Mouse (Mus musculus) heart, adult 8-10 months (tissue): Measurements from ENCODE around the gene Actr1a. TPM values are rescaled to one million over a fixed set of nuclear protein-coding genes. Genes with fewer than 3 reads are reported as not detected.

Experiments used
- DNase-seq: peaks from one replicate; pipeline ENCODE4 v3.0.0; 2022; ENCODE audit warnings: low spot score
- total RNA-seq, 4 experiments: library from RNA; stranded (reverse); gene quantifications; 2 replicates each; pipeline ENCODE4 v1.2.4; 2022

The Actr1a gene
- total RNA-seq, 4 experiments from 2014 or later: 86.7 to 93.0 (median 89.0) TPM

DNA sequence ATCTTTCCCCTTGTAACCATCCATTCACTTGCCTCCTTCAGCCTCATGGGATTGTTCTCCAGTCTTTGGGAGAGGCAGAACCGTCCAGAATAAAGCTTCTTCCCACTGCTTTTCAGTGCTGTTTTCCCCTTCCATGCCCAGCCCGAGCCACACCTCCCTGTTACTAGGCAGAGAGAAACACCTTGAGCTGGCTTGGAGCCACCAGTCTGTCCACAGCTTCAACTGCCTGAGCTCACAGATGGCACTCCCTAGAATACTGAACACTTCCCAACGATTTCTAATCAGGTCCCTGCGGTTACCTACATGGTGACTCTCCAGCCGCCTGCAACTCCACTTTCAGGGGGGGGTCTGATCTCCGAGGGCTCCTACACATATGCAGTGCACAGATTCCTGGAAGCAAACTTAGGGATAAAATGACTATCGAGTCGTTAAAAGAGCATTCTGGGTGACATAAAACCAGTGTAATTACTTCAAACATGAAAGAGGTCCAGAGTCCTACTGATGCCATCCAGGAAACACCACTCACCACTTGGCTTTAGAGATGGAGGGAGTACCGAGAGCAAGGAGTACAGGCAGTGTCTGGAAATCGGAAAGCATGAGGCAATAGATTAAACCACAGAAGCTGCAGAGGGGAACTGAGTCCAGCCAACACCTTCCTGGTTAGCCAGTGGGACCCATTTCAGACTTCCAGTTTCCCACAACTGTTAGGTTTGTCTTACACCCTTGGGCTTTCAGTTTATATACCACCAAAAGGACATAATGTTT lies 45.2 kb downstream of the Actr1a start, which contains the start of gene 2310034G01Rik:
TSS of gene 2310034G01Rik (minus strand) at position 135 of the 765 bp plus-strand sequence.
- DNase-seq: no peak

DNA sequence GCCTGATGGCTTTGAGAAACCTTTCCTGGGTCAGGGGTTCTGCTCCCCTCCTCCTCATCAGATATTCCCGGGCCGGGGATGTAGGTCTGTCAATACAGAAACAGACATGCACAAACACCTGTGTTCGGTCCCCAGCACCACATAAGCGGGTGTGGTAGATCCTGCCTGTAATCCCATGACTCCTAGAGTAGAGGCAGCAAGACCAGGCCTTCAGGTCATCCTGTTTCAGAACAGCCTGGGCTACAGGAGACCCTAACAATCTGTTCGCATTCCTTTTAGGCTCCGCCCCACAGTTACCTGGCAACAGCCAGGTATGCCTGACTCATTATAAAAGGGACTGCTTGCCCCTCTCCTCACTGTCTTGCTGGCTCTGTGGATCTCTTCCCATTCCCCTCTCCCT lies 46.0 kb downstream of the Actr1a start:
- DNase-seq: no peak

GRCm38 (mm10) chr19:46348761-46349458 lies 46.6 kb downstream of the Actr1a start:
- DNase-seq: peak; percentile 54

- peak; percentile 13 for DNase-seq
Measured at GRCm38 (mm10) chr19:46347936-46348668, 47.4 kb downstream of the Actr1a start.

GRCm38 (mm10) chr19:46347146-46347545 lies 48.4 kb downstream of the Actr1a start:
- DNase-seq: no peak

DNA sequence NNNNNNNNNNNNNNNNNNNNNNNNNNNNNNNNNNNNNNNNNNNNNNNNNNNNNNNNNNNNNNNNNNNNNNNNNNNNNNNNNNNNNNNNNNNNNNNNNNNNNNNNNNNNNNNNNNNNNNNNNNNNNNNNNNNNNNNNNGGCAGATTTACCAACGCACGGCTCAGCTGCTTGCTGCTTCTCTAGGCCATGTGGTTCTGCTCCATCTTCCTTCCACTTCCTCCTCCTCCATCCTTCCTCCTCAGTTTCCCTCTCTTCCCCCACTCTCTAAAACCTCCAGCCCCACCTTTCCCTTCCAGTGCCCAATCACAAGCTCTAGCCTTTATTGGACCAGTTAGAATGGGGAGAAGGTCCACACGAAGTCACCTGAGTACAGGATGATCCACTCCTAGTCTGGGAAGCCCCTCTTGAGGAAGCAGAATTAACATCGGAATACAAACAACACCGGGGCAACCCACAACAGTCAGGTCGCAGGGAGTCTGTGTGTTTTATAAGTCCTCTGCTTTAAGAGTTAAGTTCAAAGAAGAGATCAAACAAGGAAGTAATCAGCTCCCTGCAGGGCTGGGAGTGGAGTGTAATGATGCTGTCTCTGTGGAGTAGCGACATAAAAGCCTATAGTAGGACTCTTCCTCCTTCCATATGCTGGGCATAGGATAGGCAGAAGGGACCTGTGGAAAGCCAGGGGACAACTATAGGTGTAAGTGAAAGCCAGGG lies 50.7 kb downstream of the Actr1a start:
- DNase-seq: no peak

- no peak for DNase-seq
Measured at GRCm38 (mm10) chr19:46339287-46339971, 56.1 kb downstream of the Actr1a start.

GRCm38 (mm10) chr19:46338942-46339286 lies 56.6 kb downstream of the Actr1a start:
- no peak for DNase-seq

GRCm38 (mm10) chr19:46338331-46338936 lies 57.1 kb downstream of the Actr1a start, which contains the start of gene Cuedc2:
Gene Cuedc2 (minus strand): TSS chr19:46338702.
- peak; percentile 99 for DNase-seq

DNA sequence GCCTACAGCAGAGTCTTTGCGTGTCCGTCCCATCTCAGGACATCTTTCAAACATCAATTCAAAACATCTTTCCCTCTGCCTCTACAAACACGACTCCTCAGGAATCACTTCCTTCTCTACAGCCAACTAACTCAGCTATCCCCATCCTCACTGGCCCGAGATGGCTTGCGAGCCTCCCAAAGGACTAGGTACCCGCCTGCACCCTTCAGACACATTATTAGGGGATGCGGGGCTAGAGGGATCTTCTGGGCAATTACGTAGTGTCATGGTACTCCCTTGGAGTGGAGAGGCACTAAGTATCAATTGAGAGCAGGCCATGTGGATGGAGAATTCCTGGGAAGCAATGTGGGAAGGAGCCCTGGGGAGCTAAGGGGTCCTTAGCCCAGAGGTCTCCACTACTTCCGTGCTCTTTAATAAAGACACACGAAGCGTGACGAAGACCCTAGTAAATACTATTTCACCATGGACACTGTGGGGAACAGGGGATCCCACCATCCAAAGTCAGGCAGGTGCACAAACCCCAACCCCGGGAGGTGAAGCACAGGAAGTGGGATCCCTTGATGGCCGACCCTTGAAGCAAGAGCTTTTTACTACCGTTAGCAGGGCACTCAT lies 57.7 kb downstream of the Actr1a start:
- no peak for DNase-seq

- no peak for DNase-seq
Measured at GRCm38 (mm10) chr19:46333906-46334305, 61.6 kb downstream of the Actr1a start.

GRCm38 (mm10) chr19:46332721-46333339 lies 62.7 kb downstream of the Actr1a start:
- DNase-seq: no peak

GRCm38 (mm10) chr19:46331936-46332335 lies 63.6 kb downstream of the Actr1a start:
- no peak for DNase-seq

GRCm38 (mm10) chr19:46331326-46331725 lies 64.2 kb downstream of the Actr1a start:
- DNase-seq: no peak

DNA sequence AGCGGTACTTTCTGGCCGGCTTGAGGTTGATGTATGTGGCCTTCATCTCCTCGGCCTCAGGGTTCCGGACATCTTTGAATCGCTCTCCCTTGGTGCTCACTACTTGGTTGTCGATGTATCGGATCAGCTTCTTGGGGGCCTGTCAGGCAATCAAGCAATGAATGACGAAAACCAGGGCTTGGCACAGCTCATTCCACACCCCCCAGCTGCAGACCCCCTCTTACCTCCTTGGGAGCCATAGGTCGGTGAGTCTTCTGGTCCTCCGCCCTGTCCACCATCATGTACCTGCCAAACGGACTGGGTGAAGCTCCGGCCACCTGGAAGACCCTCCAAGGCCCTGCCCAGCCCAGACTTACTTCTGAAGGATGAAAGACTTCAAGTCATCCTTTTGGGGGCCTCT lies 64.9 kb downstream of the Actr1a start:
- no peak for DNase-seq

- peak; percentile 73 for DNase-seq
Measured at GRCm38 (mm10) chr19:46329951-46330350, 65.6 kb downstream of the Actr1a start.

GRCm38 (mm10) chr19:46329031-46329641 lies 66.4 kb downstream of the Actr1a start:
- DNase-seq: no peak

DNA sequence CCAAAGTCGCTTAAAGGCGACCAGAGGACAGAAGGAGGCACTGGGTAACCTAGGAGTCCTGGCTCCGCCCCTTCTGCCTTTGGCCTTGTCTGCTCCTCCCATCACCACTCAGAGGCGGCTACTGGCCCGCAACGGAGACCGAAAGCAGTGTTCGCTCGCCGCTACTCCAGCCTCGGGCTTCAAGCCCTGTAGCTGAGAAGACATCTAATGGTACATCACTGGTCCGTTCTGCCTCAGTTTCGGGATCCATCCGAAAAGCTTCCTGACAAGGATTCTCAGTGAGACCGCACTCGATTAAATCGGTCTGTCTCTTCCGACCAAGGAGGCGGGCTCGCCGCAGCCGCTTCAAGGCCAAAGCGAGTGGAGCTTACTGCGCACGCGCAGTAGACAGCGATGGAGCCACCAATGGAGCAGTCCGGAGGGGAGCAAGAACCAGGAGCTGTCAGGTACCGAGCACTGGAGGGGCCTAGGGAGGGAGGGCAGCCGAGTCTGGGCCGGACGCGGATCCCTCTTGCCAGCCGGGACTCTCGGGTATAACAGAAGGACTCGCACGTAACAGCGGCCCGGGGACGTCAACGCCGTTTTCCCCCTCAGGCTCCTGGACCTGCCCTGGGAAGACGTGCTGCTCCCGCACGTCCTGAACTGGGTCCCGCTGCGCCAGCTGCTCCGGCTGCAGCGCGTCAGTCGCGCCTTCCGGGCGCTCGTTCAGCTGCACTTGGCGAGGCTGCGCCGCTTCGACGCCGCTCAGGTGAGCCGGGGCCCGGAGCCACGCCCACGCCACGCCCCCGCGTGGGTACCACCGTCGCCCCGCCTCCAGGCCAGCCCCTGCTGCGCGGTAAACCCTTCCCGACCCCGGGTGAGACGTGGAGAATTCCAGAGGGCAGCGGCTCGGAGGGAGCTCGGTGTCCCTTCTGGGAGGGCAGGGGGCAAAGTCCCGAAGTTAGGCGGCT lies 67.2 kb downstream of the Actr1a start, which contains the start of gene Fbxl15:
TSS of gene Fbxl15 (plus strand) at position 104 of the 950 bp plus-strand sequence.
- peak; percentile 92 for DNase-seq
